Mouse (Mus musculus) urinary bladder, postnatal 10 days (tissue): ENCODE results near the gene Gna15.

Source experiments
- DNase-seq: peaks from one replicate; pipeline ENCODE4 v3.0.0; 2022; ENCODE audit warnings: low spot score

Gna15 gene

DNA sequence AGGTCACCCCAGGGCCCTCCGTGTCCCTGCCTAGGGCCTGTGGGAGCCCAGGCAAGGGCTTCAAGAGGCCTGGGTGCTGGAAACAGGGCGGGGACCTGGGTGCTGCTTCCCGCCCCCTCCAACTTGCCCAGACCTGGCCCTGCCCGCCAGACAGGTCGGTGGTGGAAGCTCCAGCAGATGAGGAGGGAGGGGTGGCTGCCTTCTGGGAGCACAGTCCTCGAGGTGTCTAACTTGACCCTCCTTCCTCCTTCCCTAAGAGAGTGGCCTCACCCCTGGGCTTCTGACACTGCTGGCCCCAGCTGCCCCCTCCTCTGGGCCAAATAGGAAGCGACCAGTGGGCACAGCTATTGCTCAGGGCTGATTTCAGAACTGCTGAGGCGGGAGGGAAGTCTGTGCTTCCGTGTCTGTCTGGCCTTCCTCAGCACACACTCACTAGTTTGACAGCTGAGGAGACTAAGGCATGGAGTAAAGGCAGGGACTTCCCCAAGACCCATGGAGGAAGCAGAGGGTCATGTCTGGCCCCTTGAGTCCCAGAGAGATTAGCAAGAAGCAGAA is at the start of gene Gna15:
Gene Gna15 (minus strand): TSS at position 175 of the 555 bp plus-strand sequence.
- DNase-seq, result no peak

DNA sequence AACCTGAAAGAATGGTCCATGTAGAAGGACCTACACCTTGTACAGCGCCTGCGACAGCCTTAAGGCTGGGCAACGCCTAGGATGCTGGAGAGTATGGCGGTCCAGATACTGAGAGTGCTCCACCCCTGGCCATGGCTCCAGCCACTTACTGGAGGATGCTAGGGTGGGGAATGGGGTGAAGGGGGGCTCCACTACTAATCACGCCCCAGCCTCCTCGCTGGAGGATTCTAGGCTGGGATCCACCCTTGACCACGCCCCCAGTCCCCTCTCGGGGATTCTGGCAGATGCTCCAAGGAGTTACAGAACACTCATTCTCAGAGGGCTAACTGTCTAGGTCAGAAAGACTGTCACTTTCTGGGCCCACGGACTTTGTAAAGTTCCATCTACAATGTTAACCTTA is 49.0 kb upstream of the Gna15 start:
- no peak for DNase-seq

GRCm38 (mm10) chr10:81572133-81572671 is 48.2 kb upstream of the Gna15 start:
- no peak for DNase-seq

- DNase-seq, result peak; percentile 96
These were observed 47.5 kb upstream of the Gna15 start for GRCm38 (mm10) chr10:81571501-81571876.

DNA sequence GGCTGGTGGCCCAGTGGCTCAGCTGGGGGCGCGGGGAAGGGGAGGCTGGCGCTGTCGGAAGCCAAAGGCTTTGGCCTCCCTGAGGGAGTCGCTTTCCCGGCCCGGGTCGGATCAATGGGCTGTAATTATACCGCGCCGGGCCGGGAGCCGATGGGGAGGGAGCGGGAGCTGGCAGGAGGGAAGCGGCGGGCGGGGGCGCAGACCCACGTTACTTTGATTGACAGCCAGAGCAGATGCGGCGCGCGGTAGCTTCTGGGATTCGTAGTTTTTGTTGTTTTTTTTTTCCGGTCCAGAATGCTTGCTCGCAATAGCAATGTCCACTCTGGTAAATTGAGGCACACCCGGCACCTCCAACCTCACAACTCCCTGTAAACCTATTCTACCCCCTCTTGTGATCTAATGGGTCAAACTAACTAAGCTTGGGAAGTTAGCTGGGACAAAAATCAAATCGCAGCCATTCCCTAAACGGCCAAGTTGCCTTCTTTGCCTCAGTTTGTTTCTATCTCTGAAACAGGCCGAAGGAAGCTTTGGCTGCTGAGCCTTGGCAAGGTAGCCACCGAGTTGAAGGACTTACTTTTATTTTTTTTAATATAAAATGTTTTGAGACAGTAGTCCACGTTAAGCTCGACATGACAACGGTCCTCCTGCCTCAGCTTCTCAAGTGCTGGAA is 46.9 kb upstream of the Gna15 start:
- peak; percentile 73 for DNase-seq

DNA sequence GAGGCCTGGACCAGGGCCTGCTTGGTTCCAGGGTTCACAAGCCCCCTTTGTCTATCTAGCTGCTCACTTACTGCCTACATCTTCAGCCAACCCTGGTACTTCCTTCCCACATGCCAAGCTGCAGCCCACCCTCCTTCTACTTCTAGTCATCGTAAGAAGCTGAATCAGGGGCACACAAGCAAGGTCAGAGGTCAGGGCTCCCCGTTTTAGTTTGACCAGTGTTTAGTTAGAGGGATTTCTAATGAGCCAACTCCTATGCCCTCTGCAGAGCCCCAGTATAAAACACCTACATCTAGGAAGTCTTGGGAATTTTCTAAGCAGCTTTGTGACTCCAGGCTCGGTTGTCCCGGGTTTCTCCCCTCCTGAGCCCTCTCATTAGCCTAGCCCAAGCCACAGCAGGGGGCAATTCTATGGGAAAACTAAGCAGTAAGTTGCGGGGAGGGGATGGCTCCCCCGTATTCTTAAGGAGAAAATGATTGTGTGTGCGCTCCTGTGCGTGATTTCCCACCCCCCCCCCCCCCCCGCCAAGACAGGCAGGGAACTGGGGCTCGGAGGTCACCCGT is 46.3 kb upstream of the Gna15 start:
- no peak for DNase-seq

DNA sequence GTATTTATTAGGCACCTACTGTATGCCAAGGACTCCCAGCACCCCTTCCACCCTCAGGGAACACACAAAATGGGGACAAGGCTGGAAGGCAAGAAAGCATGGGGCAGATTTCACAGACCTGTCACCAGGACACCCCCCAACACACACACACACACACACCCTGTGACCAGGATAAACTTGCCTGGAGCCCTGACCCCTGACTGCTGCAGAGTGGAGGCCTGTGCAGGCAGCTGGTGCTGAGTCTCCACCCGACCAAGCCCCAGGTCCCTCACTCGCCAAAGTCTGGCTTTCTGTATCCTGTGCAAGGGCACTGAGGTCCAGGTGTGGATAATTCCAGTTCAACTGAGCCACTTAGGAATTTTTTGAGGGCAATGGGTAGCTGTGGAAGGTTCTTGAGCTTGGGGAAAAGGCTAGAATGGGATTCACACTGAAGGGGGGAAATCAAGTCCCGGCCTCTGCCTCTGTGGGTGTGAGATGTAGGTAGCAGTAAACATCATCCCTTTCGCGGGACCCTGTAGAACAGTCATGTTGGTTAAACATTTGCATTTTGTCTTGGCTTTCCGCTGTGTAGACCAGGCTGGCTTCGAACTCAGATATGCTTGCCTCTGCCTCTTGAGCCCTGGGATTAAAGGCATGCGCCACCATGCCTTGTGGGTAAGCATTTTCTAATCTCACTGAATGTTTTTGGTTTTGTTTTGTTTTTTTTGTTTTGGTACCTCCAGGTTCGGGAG is 45.6 kb upstream of the Gna15 start:
- DNase-seq, result no peak

GRCm38 (mm10) chr10:81568381-81569191 is 44.6 kb upstream of the Gna15 start:
- DNase-seq, result no peak

DNA sequence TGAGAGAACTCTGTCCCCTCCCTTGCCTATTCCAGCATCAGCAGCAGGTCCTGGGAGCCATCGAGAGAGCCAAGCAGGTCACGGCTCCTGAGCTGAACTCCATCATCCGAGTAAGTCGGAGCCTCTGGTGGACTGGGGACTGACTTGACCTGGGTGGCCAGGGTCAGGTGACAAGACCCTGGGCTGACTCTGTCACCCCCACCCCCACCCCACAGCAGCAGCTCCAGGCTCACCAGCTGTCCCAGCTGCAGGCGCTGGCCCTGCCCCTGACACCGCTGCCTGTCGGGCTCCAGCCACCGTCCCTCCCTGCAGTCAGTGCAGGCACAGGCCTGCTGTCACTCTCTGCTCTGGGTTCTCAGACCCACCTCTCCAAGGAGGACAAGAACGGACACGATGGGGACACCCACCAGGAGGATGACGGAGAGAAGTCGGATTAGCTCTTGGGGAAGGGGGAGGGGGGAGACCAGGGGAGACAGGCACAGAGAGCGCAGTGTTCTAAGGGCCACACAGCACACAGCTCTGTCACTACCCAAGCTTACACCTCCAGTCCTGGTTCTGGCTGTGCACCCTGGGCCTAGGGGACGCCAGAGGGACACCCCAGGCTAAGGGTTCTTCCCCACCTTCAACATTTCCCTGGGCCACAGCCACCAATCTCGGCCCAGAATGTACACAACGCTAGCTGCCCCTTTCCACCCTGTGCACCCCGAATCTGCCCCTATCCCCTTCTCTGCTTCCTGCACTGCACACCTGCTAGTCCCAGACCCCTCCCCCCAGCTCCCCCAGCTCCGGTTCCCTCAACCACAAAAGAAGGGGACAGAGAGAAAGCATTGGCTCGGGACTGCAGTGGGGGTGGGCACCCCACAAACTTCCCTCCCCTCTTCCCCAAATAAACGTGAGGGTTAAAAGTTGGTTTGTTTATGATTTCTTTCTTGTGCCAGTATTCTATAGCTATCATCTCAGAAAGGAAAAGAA is 41.5 kb upstream of the Gna15 start:
- DNase-seq, result no peak

- DNase-seq, result no peak
These were observed 40.7 kb upstream of the Gna15 start for GRCm38 (mm10) chr10:81564734-81565133.

DNA sequence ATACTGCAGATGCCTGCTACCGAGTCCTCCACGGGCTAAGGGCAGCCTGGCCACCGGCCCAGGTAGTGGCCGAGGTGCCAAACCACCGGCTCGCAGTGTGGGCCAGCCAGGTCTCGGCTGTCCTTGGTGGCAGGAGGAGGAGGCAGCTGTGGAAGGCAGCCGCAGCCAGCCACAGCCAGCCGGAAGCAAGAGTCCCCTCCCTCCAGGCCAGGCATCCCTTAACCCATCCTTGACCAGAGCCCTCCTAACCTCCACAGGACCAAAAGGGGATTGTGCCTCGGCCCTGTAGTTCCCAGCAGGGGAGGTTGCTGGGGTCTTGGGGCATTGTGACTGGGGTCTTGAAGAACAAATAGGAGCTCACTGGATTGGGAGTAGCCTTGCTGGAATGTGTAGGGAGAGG is 40.2 kb upstream of the Gna15 start:
- no peak for DNase-seq

DNA sequence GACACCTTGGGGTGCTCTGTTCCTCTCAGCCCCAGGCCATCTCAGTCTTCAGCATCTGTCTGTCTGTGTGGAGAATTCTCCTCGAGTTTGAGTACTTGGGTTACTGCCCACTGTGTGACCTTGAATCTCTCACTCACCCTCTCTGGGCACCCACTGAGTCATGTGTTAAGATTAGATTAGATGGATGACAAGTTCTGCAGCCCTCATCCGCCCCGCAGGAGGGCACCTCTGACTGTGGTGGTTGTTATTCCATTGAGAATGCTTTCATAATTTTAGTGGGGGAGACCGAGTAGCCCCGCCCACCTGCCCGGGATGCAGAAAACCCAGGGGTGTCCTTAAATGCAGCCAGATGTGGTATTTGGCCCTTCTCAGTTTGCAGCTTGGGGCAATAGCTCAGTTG is 39.5 kb upstream of the Gna15 start:
- no peak for DNase-seq

DNA sequence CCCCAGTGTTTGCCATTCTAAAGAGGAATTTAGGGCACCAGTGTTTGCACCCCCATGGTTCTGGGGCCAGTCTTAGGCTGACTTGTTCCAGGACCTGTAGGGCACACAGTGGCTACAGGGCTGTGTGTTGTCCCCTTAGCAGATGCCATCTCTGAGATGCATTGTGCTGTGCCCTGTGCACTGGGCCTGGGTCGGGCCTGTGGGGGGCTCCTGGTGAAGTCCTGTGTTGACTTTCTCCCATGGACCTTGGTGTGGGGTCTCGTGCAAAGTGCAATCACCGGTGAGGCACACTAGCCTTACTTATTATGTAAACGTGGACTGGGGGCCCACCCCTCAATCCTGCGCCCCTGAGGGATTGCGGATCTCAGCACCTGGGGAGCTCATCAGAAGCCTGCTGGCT is 38.4 kb upstream of the Gna15 start:
- no peak for DNase-seq

GRCm38 (mm10) chr10:81560719-81561459 is 36.9 kb upstream of the Gna15 start:
- DNase-seq, result no peak

GRCm38 (mm10) chr10:81559627-81560539 is 35.9 kb upstream of the Gna15 start:
- no peak for DNase-seq

- DNase-seq, result no peak
These were observed 35.2 kb upstream of the Gna15 start, which contains the start of gene Aes for GRCm38 (mm10) chr10:81559163-81559626. Gene Aes (plus strand): TSS chr10:81559488.

DNA sequence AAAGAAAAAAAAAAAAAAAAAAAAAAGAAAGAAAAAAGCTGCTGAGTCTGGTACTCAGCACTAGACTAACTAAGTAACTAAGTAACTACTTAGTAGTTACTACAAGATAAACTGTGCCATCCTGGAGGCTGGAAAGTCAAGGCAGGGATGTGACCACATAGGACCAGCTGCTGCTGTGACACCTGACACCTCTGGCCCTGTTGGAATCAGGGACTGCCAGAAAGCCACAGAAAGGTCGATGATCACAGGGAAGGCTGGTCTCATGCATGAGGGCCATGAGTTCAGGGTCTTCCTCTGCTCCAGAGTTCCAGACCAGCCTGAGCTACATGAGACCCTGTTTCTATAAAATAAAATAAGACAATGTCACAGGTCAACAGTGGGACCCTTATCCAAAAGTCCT is 33.5 kb upstream of the Gna15 start:
- no peak for DNase-seq

GRCm38 (mm10) chr10:81556282-81556681 is 32.3 kb upstream of the Gna15 start:
- DNase-seq, result no peak
